Mouse (Mus musculus): Measurements from ENCODE around the gene Tada2b. TPM values are rescaled to one million over a fixed set of nuclear protein-coding genes. Genes with fewer than 3 reads are reported as not detected.

Tada2b gene
- polyA plus RNA-seq (2011; ENCODE audit: insufficient read depth, insufficient read length, low read depth, missing spikeins), result 6.8 and 8.4 TPM in 2 replicates

- Histone ChIP-seq H3K4me1 (ENCODE audit: control insufficient read depth, insufficient read depth, low read length) (no peaks in the 10 kb centered on the region), H3K36me3 (ENCODE audit: control insufficient read depth, insufficient read depth, low read length, poor library complexity, severe bottlenecking) (no peaks in the 10 kb centered on the region), H3K4me3 (ENCODE audit: low read depth, low read length) (peak within 1 kb of the TSS; percentile 87), H3K9ac (ENCODE audit: low read depth, poor library complexity, severe bottlenecking) (peak within 1 kb of the TSS; percentile 61), H3K27me3 (ENCODE audit: control insufficient read depth, insufficient read depth, low read length, poor library complexity, severe bottlenecking) (no peaks in the 10 kb centered on the region), H3K27ac (ENCODE audit: insufficient read depth, low read length) (no peak within 1 kb of the TSS), H3K9me3 (replicated peaks; ENCODE audit: control insufficient read depth, insufficient read depth, low read length, poor library complexity, severe bottlenecking) (no peaks in the 10 kb centered on the region)
- TF ChIP-seq POLR2A (IDR thresholded peaks at IDR 0.05; ENCODE audit: insufficient read depth, low read length), result no peak
- peak; percentile 23 for TF ChIP-seq CTCF (IDR thresholded peaks at IDR 0.05; ENCODE audit: low read depth, low read length)
Observed at GRCm38 (mm10) chr5:36484171-36484990, at the start of gene Tada2b, which contains the start of gene Ccdc96. TSS of gene Tada2b (minus strand) at chr5:36484285. TSS of gene Ccdc96 (plus strand) at chr5:36484588.

GRCm38 (mm10) chr5:36530129-36530751, 46.2 kb upstream of the Tada2b start:
- Histone ChIP-seq H3K9ac (ENCODE audit: low read depth, poor library complexity, severe bottlenecking) (peak overlapping the region; percentile 43), H3K9me3 (replicated peaks; ENCODE audit: control insufficient read depth, insufficient read depth, low read length, poor library complexity, severe bottlenecking) (no peaks in the 10 kb centered on the region), H3K27ac (ENCODE audit: insufficient read depth, low read length) (no peak overlapping the region), H3K4me1 (ENCODE audit: control insufficient read depth, insufficient read depth, low read length) (no peaks in the 10 kb centered on the region), H3K4me3 (ENCODE audit: low read depth, low read length) (peak overlapping the region; percentile 86), H3K27me3 (ENCODE audit: control insufficient read depth, insufficient read depth, low read length, poor library complexity, severe bottlenecking) (no peaks in the 10 kb centered on the region), H3K36me3 (ENCODE audit: control insufficient read depth, insufficient read depth, low read length, poor library complexity, severe bottlenecking) (no peaks in the 10 kb centered on the region)
- TF ChIP-seq CTCF (IDR thresholded peaks at IDR 0.05; ENCODE audit: low read depth, low read length) (no peak), POLR2A (IDR thresholded peaks at IDR 0.05; ENCODE audit: insufficient read depth, low read length) (no peak), EP300 (IDR thresholded peaks at IDR 0.05; ENCODE audit: insufficient read depth, low read depth, low read length) (peak; percentile 40; the same call in 1 of the 2 replicates)

DNA sequence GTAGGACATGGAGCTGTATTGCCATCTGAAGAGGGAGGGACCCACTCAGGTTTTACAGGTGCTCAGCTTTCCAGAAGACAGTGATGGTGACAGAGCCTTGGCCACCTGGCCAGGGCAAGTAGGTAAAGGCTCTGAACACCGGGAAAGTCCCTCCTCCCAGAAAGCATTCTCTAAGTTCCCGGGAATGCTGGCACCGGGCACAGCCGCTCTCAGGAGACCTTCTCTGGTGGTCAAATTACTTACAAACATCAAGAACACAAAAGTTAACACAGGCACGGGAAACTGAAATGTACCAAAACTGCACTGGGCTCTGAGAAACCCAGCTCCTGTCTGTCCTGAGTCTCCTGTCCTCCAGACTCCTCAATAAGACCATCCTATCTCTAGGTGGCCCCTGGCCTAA, 45.6 kb upstream of the Tada2b start:
- no peaks in the 10 kb centered on the region for H3K27me3 ChIP-seq (ENCODE audit: control insufficient read depth, insufficient read depth, low read length, poor library complexity, severe bottlenecking)
- TF ChIP-seq EP300 (IDR thresholded peaks at IDR 0.05; ENCODE audit: insufficient read depth, low read depth, low read length), result no peak
- no peak for TF ChIP-seq CTCF (IDR thresholded peaks at IDR 0.05; ENCODE audit: low read depth, low read length)
- TF ChIP-seq POLR2A (IDR thresholded peaks at IDR 0.05; ENCODE audit: insufficient read depth, low read length), result no peak
- no peaks in the 10 kb centered on the region for H3K36me3 ChIP-seq (ENCODE audit: control insufficient read depth, insufficient read depth, low read length, poor library complexity, severe bottlenecking)
- no peaks in the 10 kb centered on the region for H3K4me1 ChIP-seq (ENCODE audit: control insufficient read depth, insufficient read depth, low read length)
- no peaks in the 10 kb centered on the region for H3K9me3 ChIP-seq (replicated peaks; ENCODE audit: control insufficient read depth, insufficient read depth, low read length, poor library complexity, severe bottlenecking)
- H3K9ac ChIP-seq (ENCODE audit: low read depth, poor library complexity, severe bottlenecking), result peak overlapping the region; percentile 43
- peak overlapping the region; percentile 86 for H3K4me3 ChIP-seq (ENCODE audit: low read depth, low read length)
- H3K27ac ChIP-seq (ENCODE audit: insufficient read depth, low read length), result no peak overlapping the region

DNA sequence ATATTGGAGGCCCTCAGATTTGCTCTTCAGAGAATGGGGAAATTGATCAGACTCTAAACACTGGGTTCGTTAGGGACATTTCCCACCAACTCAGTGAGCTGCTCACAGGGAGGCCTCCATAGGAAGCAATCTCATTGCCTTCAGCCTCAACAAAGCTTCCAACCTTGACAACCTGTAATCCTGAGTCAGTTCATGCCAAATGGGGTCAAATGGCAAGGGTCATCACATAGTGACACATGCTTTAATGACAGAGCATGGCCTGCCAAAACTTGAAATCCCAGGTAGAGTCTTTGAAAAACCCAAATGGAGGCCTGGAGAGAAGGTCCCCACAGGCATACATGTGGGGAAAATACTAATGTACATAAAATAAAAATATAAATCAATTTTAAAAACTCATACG, 42.8 kb upstream of the Tada2b start:
- Histone ChIP-seq H3K27ac (ENCODE audit: insufficient read depth, low read length) (no peak overlapping the region), H3K4me1 (ENCODE audit: control insufficient read depth, insufficient read depth, low read length) (no peaks in the 10 kb centered on the region), H3K27me3 (ENCODE audit: control insufficient read depth, insufficient read depth, low read length, poor library complexity, severe bottlenecking) (no peaks in the 10 kb centered on the region), H3K9me3 (replicated peaks; ENCODE audit: control insufficient read depth, insufficient read depth, low read length, poor library complexity, severe bottlenecking) (no peaks in the 10 kb centered on the region), H3K36me3 (ENCODE audit: control insufficient read depth, insufficient read depth, low read length, poor library complexity, severe bottlenecking) (peaks cover 3% of the 10 kb centered on the region; the same call in 1 of the 2 replicates), H3K9ac (ENCODE audit: low read depth, poor library complexity, severe bottlenecking) (no peak overlapping the region), H3K4me3 (ENCODE audit: low read depth, low read length) (no peak overlapping the region)
- TF ChIP-seq EP300 (IDR thresholded peaks at IDR 0.05; ENCODE audit: insufficient read depth, low read depth, low read length) (no peak), POLR2A (IDR thresholded peaks at IDR 0.05; ENCODE audit: insufficient read depth, low read length) (no peak), CTCF (IDR thresholded peaks at IDR 0.05; ENCODE audit: low read depth, low read length) (no peak)

DNA sequence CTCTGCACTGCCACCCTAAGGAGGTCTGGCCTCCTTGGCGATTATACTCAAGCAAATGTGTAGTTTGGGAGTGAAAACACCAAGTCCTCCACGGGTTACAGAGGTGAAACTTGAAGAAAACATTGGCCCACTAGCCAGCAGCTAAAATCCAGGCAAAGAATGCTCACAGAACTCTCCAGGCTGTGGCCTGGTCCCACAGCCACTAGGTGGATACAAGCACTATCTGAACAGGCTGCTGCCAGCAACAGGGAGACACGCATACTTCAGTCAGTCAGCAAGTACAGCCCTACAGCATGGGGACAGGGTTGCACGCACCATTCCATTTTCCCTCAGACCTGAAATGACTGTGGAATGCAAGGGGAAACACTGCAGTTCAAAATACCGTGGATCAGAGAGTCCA, 42.2 kb upstream of the Tada2b start:
- no peak for TF ChIP-seq CTCF (IDR thresholded peaks at IDR 0.05; ENCODE audit: low read depth, low read length)
- no peak for TF ChIP-seq EP300 (IDR thresholded peaks at IDR 0.05; ENCODE audit: insufficient read depth, low read depth, low read length)
- no peak for TF ChIP-seq POLR2A (IDR thresholded peaks at IDR 0.05; ENCODE audit: insufficient read depth, low read length)
- Histone ChIP-seq H3K36me3 (ENCODE audit: control insufficient read depth, insufficient read depth, low read length, poor library complexity, severe bottlenecking) (peaks cover 3% of the 10 kb centered on the region; the same call in 1 of the 2 replicates), H3K4me3 (ENCODE audit: low read depth, low read length) (no peak overlapping the region), H3K9me3 (replicated peaks; ENCODE audit: control insufficient read depth, insufficient read depth, low read length, poor library complexity, severe bottlenecking) (no peaks in the 10 kb centered on the region), H3K4me1 (ENCODE audit: control insufficient read depth, insufficient read depth, low read length) (no peaks in the 10 kb centered on the region), H3K9ac (ENCODE audit: low read depth, poor library complexity, severe bottlenecking) (no peak overlapping the region), H3K27ac (ENCODE audit: insufficient read depth, low read length) (no peak overlapping the region), H3K27me3 (ENCODE audit: control insufficient read depth, insufficient read depth, low read length, poor library complexity, severe bottlenecking) (no peaks in the 10 kb centered on the region)

- Histone ChIP-seq H3K27ac (ENCODE audit: insufficient read depth, low read length) (no peak overlapping the region), H3K9ac (ENCODE audit: low read depth, poor library complexity, severe bottlenecking) (no peak overlapping the region), H3K9me3 (replicated peaks; ENCODE audit: control insufficient read depth, insufficient read depth, low read length, poor library complexity, severe bottlenecking) (no peaks in the 10 kb centered on the region), H3K27me3 (ENCODE audit: control insufficient read depth, insufficient read depth, low read length, poor library complexity, severe bottlenecking) (no peaks in the 10 kb centered on the region), H3K4me3 (ENCODE audit: low read depth, low read length) (no peak overlapping the region), H3K4me1 (ENCODE audit: control insufficient read depth, insufficient read depth, low read length) (no peaks in the 10 kb centered on the region), H3K36me3 (ENCODE audit: control insufficient read depth, insufficient read depth, low read length, poor library complexity, severe bottlenecking) (peaks cover 3% of the 10 kb centered on the region; the same call in 1 of the 2 replicates)
- TF ChIP-seq CTCF (IDR thresholded peaks at IDR 0.05; ENCODE audit: low read depth, low read length), result no peak
- TF ChIP-seq POLR2A (IDR thresholded peaks at IDR 0.05; ENCODE audit: insufficient read depth, low read length), result no peak
- TF ChIP-seq EP300 (IDR thresholded peaks at IDR 0.05; ENCODE audit: insufficient read depth, low read depth, low read length), result no peak
Observed at GRCm38 (mm10) chr5:36525216-36525615, 41.1 kb upstream of the Tada2b start.

Measured in ES-Bruce4 (cell line).